Mouse (Mus musculus) CD4-positive naive resting alpha-beta T cell, adult 76 days (primary cell): ENCODE results near the gene Scgb2b24. TPM values are rescaled to one million over a fixed set of nuclear protein-coding genes. Genes with fewer than 3 reads are reported as not detected.

Experiments
- total RNA-seq: library from RNA; stranded (reverse); gene quantifications from one replicate; pipeline ENCODE4 v1.2.4, GENCODE M21; 2023

The Scgb2b24 gene
- not detected for total RNA-seq

DNA sequence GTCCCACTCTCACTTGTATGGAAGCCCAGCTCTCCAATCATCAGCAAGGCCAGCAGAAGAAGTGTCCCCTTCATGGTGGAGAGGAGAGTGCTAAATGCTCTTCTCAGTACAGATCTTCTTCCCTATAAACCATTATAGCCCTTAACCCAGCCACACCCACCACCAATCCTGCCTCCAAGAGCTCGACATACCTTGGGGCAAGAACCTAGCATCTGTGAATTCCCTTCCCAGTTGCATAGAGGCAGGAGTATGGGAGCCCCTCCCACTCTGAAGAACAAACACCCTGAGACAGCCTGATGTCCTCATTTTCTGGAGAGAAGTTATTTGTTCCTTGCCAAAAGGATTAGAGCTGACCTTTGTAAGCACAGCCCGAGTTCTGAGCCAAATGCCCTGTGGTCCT is at the start of gene Scgb2b24:
TSS of gene Scgb2b24 (minus strand) at position 101 of the 400 bp plus-strand sequence.

GRCm38 (mm10) chr7:33743499-33743898 is 4.4 kb upstream of the Scgb2b24 start, which contains the start of gene Scgb1b24:
Gene Scgb1b24, plus strand, starts transcription at chr7:33743799.

Other genes starting within 250 kb of the Scgb2b24 start
- gene Scgb2b21, start 218.9 kb downstream of the Scgb2b24 start, total RNA-seq: not detected
- not detected for gene Scgb1b24, start 4.5 kb upstream of the Scgb2b24 start, total RNA-seq
- gene Scgb2b26, start 205.7 kb upstream of the Scgb2b24 start, total RNA-seq: not detected